Comparison of ENCODE assay signal across 9 mouse cellular contexts in genomic region chr12:85106292-85106691, GRCm38 (mm10). TPM values are rescaled to one million over a fixed set of nuclear protein-coding genes. Genes with fewer than 3 reads are reported as not detected.
DNase-seq lines count a peak whose midpoint lies in the region; ATAC-seq and TF ChIP-seq lines count a peak whose summit lies in the region.
"Had no signal": no experiment of that assay in that cellular context is flagged by ENCODE, and none has a peak within 500 bp of the region (broad histone marks: within the 10 kb centered on the region; RNA-seq: fewer than 3 reads in every experiment).

No protein-coding gene starts in this region.

- no peaks in the 10 kb centered on the region for H3K27me3 ChIP-seq in kidney, embryonic 15.5 days
- H3K27me3 ChIP-seq in embryonic facial prominence, embryonic 14.5 days (replicated peaks; ENCODE audit: control insufficient read depth, insufficient read depth, low read length), result no peaks in the 10 kb centered on the region
- no peaks in the 10 kb centered on the region for H3K27me3 ChIP-seq in liver, postnatal 0 days (ENCODE audit: insufficient read depth, low read length)
- H3K27me3 ChIP-seq: Patski had no signal

- 6% methylated on average over 8 of the region's 8 CpGs for WGBS in kidney, embryonic 15.5 days
- WGBS in embryonic facial prominence, embryonic 14.5 days, result 5% methylated on average over 8 of the region's 8 CpGs
- 10% methylated on average over 8 of the region's 8 CpGs for WGBS in liver, postnatal 0 days (ENCODE audit: insufficient replicate concordance)

- ATAC-seq in kidney, embryonic 15.5 days (replicated peaks; ENCODE audit: low FRiP score), result no peak
- peak; percentile 48 for ATAC-seq in common myeloid progenitor, adult 5-6 weeks (replicated peaks; ENCODE audit: low read depth, poor library complexity, severe bottlenecking)
- no peak for ATAC-seq in embryonic facial prominence, embryonic 14.5 days (ENCODE audit: low read depth)
- ATAC-seq in liver, postnatal 0 days, result no peak
- ATAC-seq: Patski had no signal

- peak overlapping the region; percentile 45 for H3K4me2 ChIP-seq in kidney, embryonic 15.5 days
- H3K4me2 ChIP-seq in embryonic facial prominence, embryonic 14.5 days (ENCODE audit: low read depth, low read length), result peak overlapping the region; percentile 40
- H3K4me2 ChIP-seq in liver, postnatal 0 days (ENCODE audit: low read depth, low read length), result peak overlapping the region; percentile 45

- no peak for DNase-seq in kidney, postnatal 36 days
- peak; percentile 17 for DNase-seq in embryonic facial prominence, embryonic 14.5 days (ENCODE audit: low spot score)
- no peak for DNase-seq in liver, postnatal 0 days
- no peak for DNase-seq in adrenal gland, postnatal 36 days
- DNase-seq in cerebellum, postnatal 36 days, result no peak
- DNase-seq in frontal cortex, postnatal 36 days (ENCODE audit: low spot score in 2 of 2), result no peak

- no peaks in the 10 kb centered on the region for H3K9me3 ChIP-seq in kidney, embryonic 15.5 days (replicated peaks)
- H3K9me3 ChIP-seq in embryonic facial prominence, embryonic 14.5 days (ENCODE audit: control insufficient read depth, low read length), result no peaks in the 10 kb centered on the region
- H3K9me3 ChIP-seq in liver, postnatal 0 days (ENCODE audit: low read length), result no peaks in the 10 kb centered on the region

- H3K27ac ChIP-seq in kidney, embryonic 15.5 days, result no peak overlapping the region
- no peak overlapping the region for H3K27ac ChIP-seq in embryonic facial prominence, embryonic 14.5 days (replicated peaks; ENCODE audit: low read depth, low read length)
- H3K27ac ChIP-seq in liver, postnatal 0 days (ENCODE audit: low read depth), result no peak overlapping the region

- peaks cover 24% of the 10 kb centered on the region for H3K4me1 ChIP-seq in kidney, embryonic 15.5 days
- H3K4me1 ChIP-seq in embryonic facial prominence, embryonic 14.5 days (ENCODE audit: control insufficient read depth, insufficient read depth, low read length), result peaks cover 12% of the 10 kb centered on the region
- H3K4me1 ChIP-seq in liver, postnatal 0 days (ENCODE audit: insufficient read depth), result peaks cover 24% of the 10 kb centered on the region

- peak overlapping the region; percentile 10; the same call in 1 of the 2 replicates for H3K4me3 ChIP-seq in kidney, embryonic 15.5 days (replicated peaks)
- no peak overlapping the region for H3K4me3 ChIP-seq in embryonic facial prominence, embryonic 14.5 days (ENCODE audit: low read depth, low read length)
- H3K4me3 ChIP-seq in liver, postnatal 0 days (ENCODE audit: low read depth, low read length), result no peak overlapping the region

- H3K9ac ChIP-seq in kidney, embryonic 15.5 days, result no peak overlapping the region
- H3K9ac ChIP-seq in embryonic facial prominence, embryonic 14.5 days (ENCODE audit: low read depth, low read length), result 0 out of 2 replicates have a peak overlapping the region, but pooled peaks have one; percentile 3
- no peak overlapping the region for H3K9ac ChIP-seq in liver, postnatal 0 days (replicated peaks)

- no peak for TF ChIP-seq EP300 in liver, postnatal 0 days (IDR thresholded peaks at IDR 0.05; ENCODE audit: low read depth)

- no peaks in the 10 kb centered on the region for H3K36me3 ChIP-seq in kidney, embryonic 15.5 days
- H3K36me3 ChIP-seq in embryonic facial prominence, embryonic 14.5 days (ENCODE audit: control insufficient read depth, insufficient read depth, low read length), result no peaks in the 10 kb centered on the region
- no peaks in the 10 kb centered on the region for H3K36me3 ChIP-seq in liver, postnatal 0 days (replicated peaks; ENCODE audit: insufficient read depth, low read length)

- TF ChIP-seq CTCF in liver, postnatal 0 days (IDR thresholded peaks at IDR 0.05; ENCODE audit: low read depth), result no peak

RNA-seq across cellular contexts. Expression of gene Prox2, which starts 4.3 kb away (rescaled TPM):
- polyA plus RNA-seq in kidney, embryonic 15.5 days (2015; fragmentation: Nextera tagmentation; extraction: Ambion mirVana), result 3.4 and 4.2 TPM in 2 replicates
- 3.7 and 5.9 TPM in 2 replicates for total RNA-seq in common myeloid progenitor, adult 5-6 weeks (2017)
- polyA plus RNA-seq in embryonic facial prominence, embryonic 14.5 days (2014; fragmentation: Nextera tagmentation; extraction: Ambion mirVana), result 2.9 and 3.9 TPM in 2 replicates
- 2.3 and 2.8 TPM in 2 replicates for polyA plus RNA-seq in liver, postnatal 0 days (2015; fragmentation: Nextera tagmentation; extraction: Ambion mirVana)
- 1 to 10 TPM; 2.5 to 4.9 TPM for total RNA-seq in adrenal gland, postnatal 36 days (2021)

RNA-seq across cellular contexts. Expression of gene Dlst, which starts 4.3 kb away (rescaled TPM):
- 120 and 123 TPM in 2 replicates for polyA plus RNA-seq in kidney, embryonic 15.5 days (2015; fragmentation: Nextera tagmentation; extraction: Ambion mirVana)
- total RNA-seq in common myeloid progenitor, adult 5-6 weeks (2017), result 165 and 185 TPM in 2 replicates
- polyA plus RNA-seq in embryonic facial prominence, embryonic 14.5 days (2014; fragmentation: Nextera tagmentation; extraction: Ambion mirVana), result 110 and 112 TPM in 2 replicates
- polyA plus RNA-seq in liver, postnatal 0 days (2015; fragmentation: Nextera tagmentation; extraction: Ambion mirVana), result 68.3 and 76.4 TPM in 2 replicates
- total RNA-seq in adrenal gland, postnatal 36 days (2021), result 100 to 1,000 TPM; 348 to 363 TPM

RNA-seq across cellular contexts. Expression of gene Rps6kl1, which starts 44.8 kb away (rescaled TPM):
- 1.0 and 1.4 TPM in 2 replicates for polyA plus RNA-seq in kidney, embryonic 15.5 days (2015; fragmentation: Nextera tagmentation; extraction: Ambion mirVana)
- total RNA-seq in common myeloid progenitor, adult 5-6 weeks (2017), result 0.15 TPM in 1 of 2 replicates, not detected in the other
- polyA plus RNA-seq in embryonic facial prominence, embryonic 14.5 days (2014; fragmentation: Nextera tagmentation; extraction: Ambion mirVana), result 1.5 and 1.8 TPM in 2 replicates
- polyA plus RNA-seq in liver, postnatal 0 days (2015; fragmentation: Nextera tagmentation; extraction: Ambion mirVana), result 0.39 and 0.61 TPM in 2 replicates
- total RNA-seq in adrenal gland, postnatal 36 days (2021), result under 1 TPM; 0.46 to 0.50 TPM
